Mouse (Mus musculus): ENCODE results near the gene Tmem94.
A peak's percentile ranks its signal among the peaks of the same experiment; 100 is the strongest.

Tmem94 gene

GRCm38 (mm10) chr11:115810377-115810776 lies 45.1 kb downstream of the Tmem94 start:
- no peak for DNase-seq

- no peak for DNase-seq
Observed at GRCm38 (mm10) chr11:115811381-115812093, 46.3 kb downstream of the Tmem94 start.

- DNase-seq, result no peak
Observed at GRCm38 (mm10) chr11:115812095-115812494, 46.9 kb downstream of the Tmem94 start.

- DNase-seq, result peak; percentile 33 to 40
Observed at GRCm38 (mm10) chr11:115812533-115813420, 47.5 kb downstream of the Tmem94 start.

- peak; percentile 95 to 96 for DNase-seq
Observed at GRCm38 (mm10) chr11:115813507-115814296, 48.5 kb downstream of the Tmem94 start, which contains the start of gene Caskin2. Gene Caskin2 (minus strand): TSS chr11:115813639.

- DNase-seq, result peak; percentile 89 to 96
Observed at GRCm38 (mm10) chr11:115814605-115815450, 49.6 kb downstream of the Tmem94 start, which contains the start of gene Tsen54. Gene Tsen54 (plus strand): TSS chr11:115814724.

GRCm38 (mm10) chr11:115817331-115817730 lies 52.1 kb downstream of the Tmem94 start:
- no peak for DNase-seq

GRCm38 (mm10) chr11:115819915-115820623 lies 54.8 kb downstream of the Tmem94 start:
- DNase-seq, result no peak

- no peak for DNase-seq
Observed at GRCm38 (mm10) chr11:115821001-115821400, 55.8 kb downstream of the Tmem94 start.

GRCm38 (mm10) chr11:115823774-115824740 lies 58.8 kb downstream of the Tmem94 start, which contains the start of gene Llgl2:
Gene Llgl2 (plus strand): TSS chr11:115824049.
- peak; percentile 84 to 87 for DNase-seq

- no peak for DNase-seq
Observed at GRCm38 (mm10) chr11:115824813-115825212, 59.6 kb downstream of the Tmem94 start.

- DNase-seq, result no peak
Observed at GRCm38 (mm10) chr11:115826487-115826886, 61.3 kb downstream of the Tmem94 start.

GRCm38 (mm10) chr11:115827624-115828023 lies 62.4 kb downstream of the Tmem94 start:
- DNase-seq, result no peak

- DNase-seq, result no peak
Observed at GRCm38 (mm10) chr11:115829036-115829435, 63.8 kb downstream of the Tmem94 start.

- DNase-seq, result no peak
Observed at GRCm38 (mm10) chr11:115830550-115831325, 65.5 kb downstream of the Tmem94 start.

GRCm38 (mm10) chr11:115831518-115831917 lies 66.3 kb downstream of the Tmem94 start:
- DNase-seq, result no peak

- no peak for DNase-seq
Observed at GRCm38 (mm10) chr11:115832064-115832463, 66.8 kb downstream of the Tmem94 start.

GRCm38 (mm10) chr11:115832523-115832922 lies 67.3 kb downstream of the Tmem94 start:
- DNase-seq, result no peak

- no peak for DNase-seq
Observed at GRCm38 (mm10) chr11:115833021-115833513, 67.8 kb downstream of the Tmem94 start.
